Mouse (Mus musculus): ENCODE data around the gene Gm49711. TPM values are rescaled to one million over a fixed set of nuclear protein-coding genes. Genes with fewer than 3 reads are reported as not detected.
A peak's percentile ranks its signal among the peaks of the same experiment; 100 is the strongest.

The Gm49711 gene
- total and polyA plus RNA-seq, 3 experiments = not detected

DNA sequence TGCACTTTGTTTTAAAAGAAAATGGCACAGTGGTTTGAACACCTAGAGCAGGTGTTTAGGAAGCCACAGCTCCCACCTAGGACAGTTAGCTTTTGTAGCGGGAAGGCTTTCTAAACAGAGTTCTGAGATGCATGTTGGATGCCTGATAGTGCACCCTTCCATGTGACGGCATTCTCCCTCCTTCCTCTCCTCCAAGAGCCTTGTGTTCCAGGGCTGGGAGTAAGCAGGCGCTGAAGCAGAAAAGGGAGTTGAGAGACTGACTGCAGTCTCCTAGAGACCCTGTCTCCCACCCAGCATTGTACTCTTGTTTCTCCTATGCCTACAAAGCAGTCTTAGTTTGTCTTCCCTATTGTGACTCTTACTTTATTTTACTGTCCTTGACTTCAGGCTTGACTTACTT lies 2.1 kb downstream of the Gm49711 start:
- DNase-seq (ENCODE audit: extremely low read depth) = no peak
- no peak for TF ChIP-seq ZKSCAN1 (IDR thresholded peaks at IDR 0.05; ENCODE audit: borderline replicate concordance, low read depth, low read length)
- 0 out of 4 replicates have a peak, but pooled peaks of 1 of the 2 experiments have one; percentile 8 for TF ChIP-seq CTCF (conservative IDR thresholded peaks at IDR 0.05 in 1 of 2, IDR thresholded peaks at IDR 0.05 in 1 of 2; ENCODE audit: low read depth in 2 of 2, low read length in 2 of 2)
- Histone ChIP-seq H3K27me3 (replicated peaks) (no peaks in the 10 kb centered on the region), H3K4me3 (replicated peaks in 1 of 3; ENCODE audit: low read depth in 2 of 3, low read length in 2 of 3, poor library complexity in 1 of 3) (no peak overlapping the region), H3K79me2 (replicated peaks; ENCODE audit: control insufficient read depth, extremely low read depth, insufficient read depth, poor library complexity, severe bottlenecking) (0 out of 2 replicates have a peak, but pooled peaks cover 3% of the 10 kb centered on the region), H3K27ac (ENCODE audit: insufficient read depth, low read depth) (no peak overlapping the region), H3K9ac (ENCODE audit: insufficient read depth, low read depth) (no peak overlapping the region), H3K4me1 (ENCODE audit: control insufficient read depth in 1 of 2, insufficient read depth in 2 of 2) (peaks cover 2 to 50% of the 10 kb centered on the region in 2 experiments; a peak in 3 of 4 replicates), H3K9me3 (replicated peaks; ENCODE audit: low read length) (no peaks in the 10 kb centered on the region), H3K36me3 (replicated peaks in 1 of 2; ENCODE audit: control insufficient read depth in 1 of 2, insufficient read depth in 1 of 2, low read length in 1 of 2) (peaks cover 7 to 57% of the 10 kb centered on the region in 2 experiments), H3K4me2 (ENCODE audit: insufficient read depth, low read depth, poor library complexity, severe bottlenecking) (no peak overlapping the region)
- in situ Hi-C loops (cut with MboI; ENCODE audit: low pct_ligation_motif_present, low pct_unique_long_range_greater_than_20kb, low sequenced_read_pairs) = no loop called here
- dilution Hi-C loops (cut with MboI; ENCODE audit: extremely low pct_ligation_motif_present, extremely low pct_unique_long_range_greater_than_20kb, low sequenced_read_pairs) = no loop called here

DNA sequence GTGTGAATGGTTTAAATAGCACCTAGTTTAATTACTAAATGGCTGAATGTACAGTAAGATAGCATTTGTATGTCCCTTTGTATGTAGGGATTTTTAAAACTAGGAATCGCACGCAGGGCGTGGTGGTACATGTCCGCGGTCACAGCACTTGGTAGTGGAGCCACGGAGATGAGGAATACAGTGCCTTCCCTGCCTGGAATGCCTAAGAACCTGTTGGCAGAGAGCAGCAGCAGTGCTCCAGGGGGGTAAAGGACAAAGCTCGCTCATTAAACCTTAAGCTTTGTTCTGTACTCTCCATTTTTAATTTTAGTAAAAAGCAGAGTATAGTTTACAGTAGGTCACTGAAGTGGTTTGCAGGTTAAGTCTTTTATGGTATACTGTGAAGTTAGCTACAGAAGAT lies 3.5 kb downstream of the Gm49711 start:
- no peak overlapping the region for H3K4me2 ChIP-seq (ENCODE audit: insufficient read depth, low read depth, poor library complexity, severe bottlenecking)
- no peak overlapping the region for H3K4me3 ChIP-seq (replicated peaks in 1 of 3; ENCODE audit: low read depth in 2 of 3, low read length in 2 of 3, poor library complexity in 1 of 3)
- H3K4me1 ChIP-seq (ENCODE audit: control insufficient read depth in 1 of 2, insufficient read depth in 2 of 2) = peaks cover 2 to 64% of the 10 kb centered on the region in 2 experiments; a peak in 3 of 4 replicates
- TF ChIP-seq ETS1 (conservative IDR thresholded peaks at IDR 0.05; ENCODE audit: low read depth, low read length) = no peak
- no peak for TF ChIP-seq CHD1 (IDR thresholded peaks at IDR 0.05; ENCODE audit: low read depth, low read length)
- no peak for TF ChIP-seq NRF1 (IDR thresholded peaks at IDR 0.05; ENCODE audit: low read depth, low read length)
- TF ChIP-seq UBTF (IDR thresholded peaks at IDR 0.05; ENCODE audit: low read depth, low read length) = no peak
- in situ Hi-C loops (cut with MboI; ENCODE audit: low pct_ligation_motif_present, low pct_unique_long_range_greater_than_20kb, low sequenced_read_pairs) (no loop called here), dilution Hi-C loops (cut with MboI; ENCODE audit: extremely low pct_ligation_motif_present, extremely low pct_unique_long_range_greater_than_20kb, low sequenced_read_pairs) (no loop called here)
- H3K79me2 ChIP-seq (replicated peaks; ENCODE audit: control insufficient read depth, extremely low read depth, insufficient read depth, poor library complexity, severe bottlenecking) = 0 out of 2 replicates have a peak, but pooled peaks cover 3% of the 10 kb centered on the region
- H3K9me3 ChIP-seq (replicated peaks; ENCODE audit: low read length) = no peaks in the 10 kb centered on the region
- no peaks in the 10 kb centered on the region for H3K27me3 ChIP-seq (replicated peaks)
- DNase-seq (ENCODE audit: extremely low read depth) = no peak
- no peak overlapping the region for H3K9ac ChIP-seq (ENCODE audit: insufficient read depth, low read depth)
- H3K27ac ChIP-seq (ENCODE audit: insufficient read depth, low read depth) = no peak overlapping the region
- H3K36me3 ChIP-seq (replicated peaks in 1 of 2; ENCODE audit: control insufficient read depth in 1 of 2, insufficient read depth in 1 of 2, low read length in 1 of 2) = peaks cover 12 to 71% of the 10 kb centered on the region in 2 experiments

DNA sequence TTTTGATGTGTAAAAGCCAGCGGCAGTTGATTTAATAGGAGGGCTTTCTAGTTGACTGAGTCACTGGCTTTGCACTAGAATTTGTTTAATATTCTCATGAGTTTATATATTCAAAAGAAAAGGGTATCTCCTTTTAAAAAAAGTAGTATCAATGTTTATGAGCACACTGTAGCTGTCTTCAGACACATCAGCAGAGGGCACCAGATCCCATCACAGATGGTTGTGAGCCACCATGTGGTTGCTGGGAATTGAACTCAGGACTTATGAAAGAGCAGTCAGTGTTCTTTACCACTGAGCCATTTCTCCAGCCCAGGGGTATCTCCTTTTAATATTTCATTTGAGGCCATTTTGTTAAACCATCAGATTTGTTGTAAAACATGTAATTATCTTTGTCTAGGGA lies 4.7 kb downstream of the Gm49711 start:
- H3K27ac ChIP-seq (ENCODE audit: insufficient read depth, low read depth) = no peak overlapping the region
- no peak for DNase-seq (ENCODE audit: extremely low read depth)
- dilution Hi-C loops (cut with MboI; ENCODE audit: extremely low pct_ligation_motif_present, extremely low pct_unique_long_range_greater_than_20kb, low sequenced_read_pairs) (no loop called here), in situ Hi-C loops (cut with MboI; ENCODE audit: low pct_ligation_motif_present, low pct_unique_long_range_greater_than_20kb, low sequenced_read_pairs) (no loop called here)
- H3K27me3 ChIP-seq (replicated peaks) = no peaks in the 10 kb centered on the region
- peaks cover 21 to 82% of the 10 kb centered on the region in 2 experiments for H3K36me3 ChIP-seq (replicated peaks in 1 of 2; ENCODE audit: control insufficient read depth in 1 of 2, insufficient read depth in 1 of 2, low read length in 1 of 2)
- TF ChIP-seq PAX5 (IDR thresholded peaks at IDR 0.05; ENCODE audit: low read length) (no peak), ZKSCAN1 (IDR thresholded peaks at IDR 0.05; ENCODE audit: borderline replicate concordance, low read depth, low read length) (no peak), BHLHE40 (IDR thresholded peaks at IDR 0.05; ENCODE audit: low read depth, low read length) (no peak), SMC3 (IDR thresholded peaks at IDR 0.05; ENCODE audit: low read depth, low read length) (peak; percentile 11; the same call in 1 of the 2 replicates), CTCF (conservative IDR thresholded peaks at IDR 0.05 in 1 of 2, IDR thresholded peaks at IDR 0.05 in 1 of 2; ENCODE audit: low read depth in 2 of 2, low read length in 2 of 2) (peak in 1 of 2 experiments; percentile 48; a peak in 2 of 4 replicates), ZNF384 (IDR thresholded peaks at IDR 0.05; ENCODE audit: low read depth, low read length) (no peak), NRF1 (IDR thresholded peaks at IDR 0.05; ENCODE audit: low read depth, low read length) (no peak), NELFE (IDR thresholded peaks at IDR 0.05; ENCODE audit: low read depth, low read length) (no peak)
- H3K4me3 ChIP-seq (replicated peaks in 1 of 3; ENCODE audit: low read depth in 2 of 3, low read length in 2 of 3, poor library complexity in 1 of 3) = no peak overlapping the region
- 0 out of 2 replicates have a peak, but pooled peaks cover 3% of the 10 kb centered on the region for H3K79me2 ChIP-seq (replicated peaks; ENCODE audit: control insufficient read depth, extremely low read depth, insufficient read depth, poor library complexity, severe bottlenecking)
- H3K9ac ChIP-seq (ENCODE audit: insufficient read depth, low read depth) = no peak overlapping the region
- H3K9me3 ChIP-seq (replicated peaks; ENCODE audit: low read length) = no peaks in the 10 kb centered on the region
- H3K4me2 ChIP-seq (ENCODE audit: insufficient read depth, low read depth, poor library complexity, severe bottlenecking) = no peak overlapping the region
- H3K4me1 ChIP-seq (ENCODE audit: control insufficient read depth in 1 of 2, insufficient read depth in 2 of 2) = peaks cover 2 to 66% of the 10 kb centered on the region in 2 experiments; a peak in 3 of 4 replicates
